Mouse (Mus musculus): ENCODE data around the gene Ceacam15.
"Not testable (repeated sequence)": the region's sequence is repeated elsewhere in the genome, so short reads cannot be mapped to it uniquely, and the experiment has no call there.

The Ceacam15 gene

DNA sequence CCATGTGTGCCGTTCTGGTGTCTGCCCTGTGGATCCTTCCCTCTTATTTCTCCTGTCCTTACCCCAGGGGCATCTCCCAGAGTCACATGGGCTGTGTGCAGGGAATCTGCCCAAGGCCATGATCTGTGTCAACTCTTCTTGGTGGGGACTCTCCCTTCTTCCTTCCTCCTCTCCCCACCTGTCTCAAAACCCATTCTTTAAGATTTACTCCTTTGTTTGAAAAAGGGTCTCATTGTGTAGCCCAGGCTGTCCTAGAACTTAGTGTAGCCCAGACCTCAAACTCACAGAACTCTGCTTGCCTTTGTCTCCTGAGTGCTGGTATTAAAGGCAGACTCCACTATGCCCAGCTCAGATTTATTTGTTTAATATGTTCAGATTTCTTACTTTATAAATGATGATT is at the start of gene Ceacam15:
TSS of gene Ceacam15 (minus strand) at position 101 of the 400 bp plus-strand sequence.
- no peak for DNase-seq (ENCODE audit: low spot score in 2 of 2)

DNA sequence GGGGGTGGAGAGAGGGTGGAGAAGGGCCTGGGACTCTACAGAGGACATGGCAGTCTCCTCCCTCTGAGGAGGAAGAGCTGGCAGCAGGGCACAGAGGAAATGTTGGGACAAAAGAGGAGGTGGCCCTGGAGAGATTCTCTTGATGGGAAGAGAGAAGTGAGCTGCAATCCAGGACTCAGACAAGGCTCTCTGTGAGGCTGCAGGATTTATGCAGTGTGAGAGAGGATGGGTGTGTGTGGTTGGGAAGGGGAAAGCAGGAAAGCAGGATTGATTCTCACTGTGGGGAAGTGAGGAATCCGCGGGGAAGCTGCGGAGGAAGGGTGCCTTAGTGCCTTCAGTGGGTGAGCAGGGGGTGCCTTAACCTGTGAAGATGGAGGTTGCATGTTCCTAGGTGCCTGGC is 47.0 kb upstream of the Ceacam15 start:
- DNase-seq (ENCODE audit: low spot score in 2 of 2): not testable (repeated sequence)

DNA sequence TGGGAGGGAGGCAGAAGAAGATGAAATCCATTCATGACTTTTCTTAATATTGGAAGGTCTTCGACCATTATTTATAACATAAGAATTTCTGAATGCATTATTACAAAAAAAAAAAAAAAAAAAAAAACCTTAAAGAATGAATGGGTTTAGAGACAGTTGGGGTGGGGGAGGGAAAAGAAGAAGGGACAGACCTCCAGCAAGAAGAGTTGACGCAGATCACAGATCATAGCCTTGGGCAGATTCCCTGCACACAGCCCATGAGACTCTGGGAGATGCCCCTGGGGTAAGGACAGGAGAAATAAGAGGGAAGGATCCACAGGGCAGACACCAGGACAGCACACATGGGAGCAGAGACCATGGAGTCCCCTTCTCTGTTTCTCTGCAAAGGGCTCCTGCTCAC is 46.1 kb upstream of the Ceacam15 start, which contains the start of gene Ceacam9:
TSS of gene Ceacam9 (plus strand) at position 301 of the 400 bp plus-strand sequence.
- no peak for DNase-seq (ENCODE audit: low spot score in 2 of 2)

DNA sequence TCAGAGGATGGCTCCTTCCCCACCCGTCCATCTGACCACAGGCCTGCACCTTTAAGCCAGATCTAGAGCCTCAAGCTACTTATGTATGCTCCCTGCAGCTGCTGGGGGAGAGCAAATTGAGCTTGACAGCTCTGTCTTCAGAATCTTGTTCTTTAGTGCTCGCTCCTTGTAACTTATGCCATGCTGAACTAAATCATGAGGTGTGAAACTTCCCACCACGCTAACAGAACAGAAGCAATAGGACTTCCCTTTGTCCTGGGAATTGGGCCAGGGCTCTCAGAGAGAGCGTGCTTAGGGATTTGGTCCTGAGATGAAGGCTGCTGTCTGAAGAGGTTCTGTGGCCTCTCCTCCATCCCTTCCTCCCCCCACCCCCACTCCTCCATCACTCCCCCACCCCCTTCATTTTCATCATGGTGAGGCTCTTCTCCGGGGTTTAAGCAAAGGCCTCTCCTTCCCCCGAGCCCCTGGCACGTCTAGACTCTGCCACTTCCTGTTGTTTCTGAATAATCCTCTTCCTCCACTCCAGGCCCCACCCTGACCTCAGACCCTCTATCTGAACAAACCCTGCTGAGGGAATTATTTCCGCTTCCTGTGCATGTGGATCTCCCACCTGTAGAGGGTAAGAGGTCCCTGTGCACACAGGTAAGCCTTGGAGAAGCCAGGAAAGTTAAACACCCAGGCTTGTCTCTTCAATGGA is 41.1 kb upstream of the Ceacam15 start:
- not testable (repeated sequence) for DNase-seq (ENCODE audit: low spot score in 2 of 2)

DNA sequence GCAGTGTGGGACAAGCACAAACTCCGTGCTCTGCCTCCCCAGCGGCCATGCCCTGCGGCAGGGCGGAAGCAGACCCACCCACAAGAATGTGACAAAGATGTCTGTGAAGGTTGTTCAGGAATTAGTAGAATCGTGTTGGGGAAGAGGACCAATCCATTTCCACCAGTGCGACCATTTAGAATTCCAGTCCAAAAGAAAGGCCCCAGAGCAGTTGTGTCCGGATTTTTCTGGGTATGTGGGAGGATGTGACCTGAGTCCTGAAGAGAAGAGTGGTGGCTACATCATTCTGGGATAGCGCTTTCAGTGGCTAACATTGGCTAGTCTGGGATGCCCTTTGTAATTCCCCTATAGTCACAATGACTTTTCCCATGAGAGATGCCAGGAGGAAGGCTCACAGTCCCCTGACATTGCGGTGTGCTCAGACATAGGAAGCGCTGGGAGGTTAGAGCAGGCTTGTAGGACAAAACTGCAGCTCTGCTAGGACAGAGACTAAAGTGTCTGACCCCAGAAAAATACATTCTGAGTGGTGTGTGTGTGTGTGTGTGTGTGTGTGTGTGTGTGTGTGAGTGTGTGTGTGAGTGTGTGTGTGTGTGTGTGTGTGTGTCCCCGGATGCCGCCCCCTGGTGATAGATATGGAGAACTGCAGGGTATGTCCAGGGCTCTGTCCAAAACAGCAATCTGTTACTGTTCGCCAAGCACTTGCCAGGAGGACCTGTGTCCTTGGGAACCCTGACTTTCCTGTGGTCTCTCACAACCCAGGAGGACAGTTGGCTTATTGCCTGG is 37.3 kb upstream of the Ceacam15 start:
- DNase-seq (ENCODE audit: low spot score in 2 of 2): no peak

DNA sequence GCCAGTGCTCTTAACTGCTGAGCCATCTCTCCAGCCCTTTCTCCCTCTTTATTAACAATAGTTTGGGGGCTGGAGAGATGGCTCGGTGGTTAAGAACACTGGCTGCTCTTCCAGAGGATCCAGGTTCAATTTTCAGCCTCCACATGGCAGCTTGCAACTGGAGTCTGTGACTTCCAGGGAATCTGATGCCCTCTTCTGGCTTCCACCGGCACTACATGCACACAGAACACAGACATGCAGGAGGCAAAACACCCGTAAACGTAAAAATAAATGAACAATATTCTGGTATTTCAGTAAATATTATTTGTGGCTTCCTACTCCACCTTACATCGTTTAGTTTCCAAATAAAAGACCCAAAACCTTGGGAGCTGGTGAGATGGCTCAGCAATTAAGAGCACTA is 35.1 kb upstream of the Ceacam15 start:
- DNase-seq (ENCODE audit: low spot score in 2 of 2): no peak

DNA sequence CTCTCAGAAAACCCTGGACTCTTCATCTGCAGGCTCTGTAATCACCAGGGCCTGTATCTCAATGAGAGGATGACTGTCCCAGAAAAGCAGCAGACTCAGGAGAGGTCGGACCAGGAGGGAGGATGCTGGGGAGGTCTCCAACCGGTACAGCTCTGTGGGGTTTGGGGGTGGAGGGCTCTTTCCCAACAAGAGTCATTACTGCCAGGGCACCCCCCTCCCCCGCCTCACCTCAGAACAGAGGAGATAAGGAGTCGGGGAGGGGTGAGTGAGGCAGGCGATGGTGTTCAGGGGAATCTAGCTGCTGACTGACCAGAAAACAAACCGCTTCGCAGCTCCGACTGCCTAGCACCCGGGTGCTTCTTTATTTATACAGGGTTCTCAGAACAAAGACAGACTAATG is 32.7 kb upstream of the Ceacam15 start:
- no peak for DNase-seq (ENCODE audit: low spot score in 2 of 2)

DNA sequence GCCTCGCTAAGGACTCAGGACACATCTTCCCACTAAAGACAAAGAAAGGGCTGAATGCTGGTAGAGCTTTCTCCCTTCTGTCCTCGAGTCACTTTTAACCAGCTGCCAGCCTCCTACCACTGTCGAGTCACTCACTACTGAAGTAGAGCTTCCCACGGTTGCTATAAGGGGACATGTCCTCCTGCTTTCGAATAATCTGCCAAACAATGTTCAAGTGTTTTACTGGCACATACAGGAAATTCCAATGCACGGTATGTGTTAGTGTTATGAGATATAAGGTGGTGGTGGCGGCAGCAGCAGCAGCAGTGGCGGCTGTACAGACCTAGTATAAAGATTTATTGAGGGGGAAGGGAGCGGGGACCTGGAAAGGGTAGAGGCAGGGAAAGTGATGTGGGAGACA is 30.9 kb upstream of the Ceacam15 start:
- no peak for DNase-seq (ENCODE audit: low spot score in 2 of 2)

DNA sequence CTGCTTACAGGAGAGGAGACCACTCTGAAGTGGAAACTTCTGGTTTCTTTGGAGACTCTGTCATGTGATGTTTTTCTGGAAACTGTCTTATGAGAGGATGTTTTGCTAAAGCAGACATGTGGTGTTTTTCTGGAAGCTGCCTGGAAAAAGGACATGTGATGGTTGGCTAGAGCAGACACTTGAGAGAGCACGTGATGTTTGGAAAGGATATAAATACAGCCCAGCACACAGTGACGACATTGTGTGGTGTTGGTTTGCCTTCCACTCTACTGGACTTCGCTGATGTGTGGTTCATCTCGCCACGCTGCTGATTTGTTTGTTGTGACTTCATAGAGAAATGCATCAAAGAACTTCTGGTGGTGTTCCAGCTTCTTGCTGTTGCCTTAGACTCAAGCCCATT is 25.1 kb upstream of the Ceacam15 start:
- DNase-seq (ENCODE audit: low spot score in 2 of 2): no peak

DNA sequence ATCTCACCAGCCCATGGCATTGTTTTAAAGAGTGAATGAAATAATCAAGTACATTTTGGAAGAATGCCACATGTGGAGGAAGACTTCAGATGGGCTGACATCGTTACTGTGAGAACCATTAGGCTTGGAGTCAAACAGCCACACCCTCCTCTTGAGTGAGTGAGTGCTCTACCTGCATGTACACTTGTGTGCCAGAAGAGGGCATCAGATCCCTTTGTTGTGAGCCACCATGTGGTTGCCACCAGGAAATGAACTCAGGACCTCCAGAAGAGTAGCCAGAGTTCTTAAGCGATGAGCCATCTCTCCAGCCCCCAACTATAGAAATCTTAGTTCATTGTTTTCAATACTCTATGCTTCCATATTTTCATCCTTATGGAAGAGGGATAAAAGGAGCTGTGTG is 23.5 kb upstream of the Ceacam15 start:
- DNase-seq (ENCODE audit: low spot score in 2 of 2): peak in 1 of 2 experiments; percentile 10

DNA sequence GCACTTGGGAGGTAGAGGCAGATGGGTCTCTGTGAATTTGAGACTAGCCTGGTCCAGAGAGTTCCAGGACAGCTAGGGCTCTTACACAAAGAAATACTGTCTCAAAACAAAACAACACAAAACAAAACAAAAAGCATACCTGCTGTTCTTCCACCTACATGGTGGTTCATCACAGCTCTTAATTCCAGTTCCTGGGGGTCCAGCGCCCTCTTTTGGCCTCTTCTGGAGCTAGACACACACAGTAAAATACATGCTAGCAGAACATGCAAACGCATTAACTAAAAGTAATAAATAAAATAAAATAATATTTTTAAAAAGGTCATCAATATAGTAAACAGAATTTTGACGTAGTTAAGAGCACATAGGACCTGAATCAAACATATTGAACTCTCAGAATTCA is 19.5 kb upstream of the Ceacam15 start:
- DNase-seq (ENCODE audit: low spot score in 2 of 2): peak; percentile 25 to 36

DNA sequence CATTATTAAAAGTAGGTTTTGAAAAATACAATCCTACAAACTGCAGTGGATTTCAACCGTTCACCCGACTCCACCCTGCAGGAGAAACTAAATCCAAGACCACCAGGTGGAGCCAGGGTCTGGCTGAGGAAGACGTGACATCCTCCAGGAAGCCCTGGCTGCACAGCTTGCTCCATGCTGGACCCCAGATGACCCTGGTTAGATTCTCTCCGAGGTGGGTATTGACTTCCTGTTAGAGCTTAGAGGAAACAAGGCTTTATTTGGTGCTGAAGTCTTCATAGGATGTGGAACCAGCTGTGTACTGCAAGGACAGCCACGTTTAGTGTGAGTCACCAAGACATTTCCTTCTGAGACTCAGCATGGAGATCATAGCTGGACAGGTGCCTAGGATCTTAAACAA is 13.7 kb upstream of the Ceacam15 start:
- no peak for DNase-seq (ENCODE audit: low spot score in 2 of 2)

DNA sequence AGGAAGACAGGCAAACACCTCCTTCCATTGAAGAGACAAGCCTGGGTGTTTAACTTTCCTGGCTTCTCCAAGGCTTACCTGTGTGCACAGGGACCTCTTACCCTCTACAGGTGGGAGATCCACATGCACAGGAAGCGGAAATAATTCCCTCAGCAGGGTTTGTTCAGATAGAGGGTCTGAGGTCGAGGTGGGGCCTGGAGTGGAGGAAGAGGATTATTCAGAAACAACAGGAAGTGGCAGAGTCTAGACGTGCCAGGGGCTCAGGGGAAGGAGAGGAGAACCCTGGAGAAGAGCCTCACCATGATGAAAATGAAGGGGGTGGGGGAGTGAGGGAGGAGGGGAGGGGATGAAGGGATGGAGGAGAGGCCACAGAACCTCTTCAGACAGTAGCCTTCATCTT is 4.7 kb upstream of the Ceacam15 start:
- peak in 1 of 2 experiments; percentile 23 for DNase-seq (ENCODE audit: low spot score in 2 of 2)

DNA sequence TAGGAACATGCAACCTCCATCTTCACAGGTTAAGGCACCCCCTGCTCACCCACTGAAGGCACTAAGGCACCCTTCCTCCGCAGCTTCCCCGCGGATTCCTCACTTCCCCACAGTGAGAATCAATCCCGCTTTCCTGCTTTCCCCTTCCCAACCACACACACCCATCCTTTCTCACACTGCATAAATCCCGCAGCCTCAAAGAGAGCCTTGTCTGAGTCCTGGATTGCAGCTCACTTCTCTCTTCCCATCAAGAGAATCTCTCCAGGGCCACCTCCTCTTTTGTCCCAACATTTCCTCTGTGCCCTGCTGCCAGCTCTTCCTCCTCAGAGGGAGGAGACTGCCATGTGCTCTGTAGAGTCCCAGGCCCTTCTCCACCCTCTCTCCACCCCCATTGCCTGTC is 806 bp downstream of the Ceacam15 start:
- not testable (repeated sequence) for DNase-seq (ENCODE audit: low spot score in 2 of 2)

DNA sequence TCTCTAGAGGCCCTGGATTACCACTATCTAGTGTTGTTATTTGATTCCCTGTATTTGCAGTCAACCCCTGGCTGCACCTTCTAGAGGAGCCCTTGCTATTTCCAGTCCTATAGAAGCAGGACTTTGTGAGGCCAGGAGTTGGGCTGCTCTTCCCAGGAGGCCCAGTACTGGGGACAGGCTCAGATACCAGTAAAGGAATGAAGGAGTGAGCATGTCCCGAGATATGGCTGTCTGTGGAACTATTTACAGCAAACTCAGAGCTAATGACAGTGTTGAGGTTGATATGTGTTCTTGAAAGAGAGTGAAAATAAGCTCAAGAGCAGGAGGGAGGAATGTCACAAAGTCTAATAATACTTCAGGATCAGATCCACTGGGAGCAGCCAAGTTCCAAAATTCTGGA is 1.7 kb downstream of the Ceacam15 start:
- DNase-seq (ENCODE audit: low spot score in 2 of 2): no peak

DNA sequence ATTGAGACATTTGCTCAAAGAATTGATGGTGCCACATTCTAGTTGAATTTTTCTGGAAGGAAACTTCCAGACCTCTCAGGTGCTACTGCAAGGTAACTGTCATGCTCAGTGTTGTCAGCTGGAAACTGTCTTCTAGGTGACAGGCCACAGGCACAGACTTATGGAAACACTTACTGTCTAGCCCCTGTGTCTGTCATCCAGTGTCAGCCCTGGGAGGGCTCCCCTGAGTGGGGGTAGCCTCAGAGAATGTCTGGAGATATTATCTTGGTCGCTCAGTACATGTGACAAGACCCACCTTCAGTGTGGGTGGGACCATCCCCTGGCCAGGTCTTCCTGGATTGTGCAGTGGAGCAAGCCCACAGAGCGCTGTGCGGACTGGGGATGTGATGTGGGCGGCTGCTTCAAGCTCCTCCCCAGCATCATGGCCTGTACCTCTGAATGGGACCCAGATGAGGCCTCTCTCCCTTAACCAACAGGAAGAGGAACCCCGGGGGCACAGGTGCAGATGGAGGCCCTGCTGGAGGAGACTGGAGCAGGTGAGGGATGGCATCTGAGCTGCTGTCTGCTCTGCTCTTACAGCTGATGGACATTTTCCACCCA is 7.1 kb downstream of the Ceacam15 start:
- not testable (repeated sequence) for DNase-seq (ENCODE audit: low spot score in 2 of 2)

DNA sequence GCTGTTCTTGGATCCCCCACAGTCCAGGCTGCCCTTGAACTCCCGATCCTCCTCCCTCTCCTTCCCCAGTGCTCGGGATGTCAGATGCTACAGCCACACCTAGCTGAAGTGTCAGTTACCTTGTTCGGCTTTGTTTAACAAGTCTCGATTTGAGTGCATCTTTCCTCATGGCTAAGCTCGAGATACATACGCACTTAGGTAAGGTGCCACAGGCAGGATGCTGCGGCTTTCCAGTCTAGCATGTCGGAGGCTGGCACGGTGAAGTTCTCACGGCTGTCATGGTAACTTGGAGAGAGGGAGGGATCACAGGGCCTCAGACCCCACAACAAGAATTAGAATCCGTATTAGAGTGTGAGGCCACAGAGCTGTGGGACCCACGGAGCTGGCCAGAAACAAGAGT is 31.2 kb downstream of the Ceacam15 start:
- DNase-seq (ENCODE audit: low spot score in 2 of 2): no peak

DNA sequence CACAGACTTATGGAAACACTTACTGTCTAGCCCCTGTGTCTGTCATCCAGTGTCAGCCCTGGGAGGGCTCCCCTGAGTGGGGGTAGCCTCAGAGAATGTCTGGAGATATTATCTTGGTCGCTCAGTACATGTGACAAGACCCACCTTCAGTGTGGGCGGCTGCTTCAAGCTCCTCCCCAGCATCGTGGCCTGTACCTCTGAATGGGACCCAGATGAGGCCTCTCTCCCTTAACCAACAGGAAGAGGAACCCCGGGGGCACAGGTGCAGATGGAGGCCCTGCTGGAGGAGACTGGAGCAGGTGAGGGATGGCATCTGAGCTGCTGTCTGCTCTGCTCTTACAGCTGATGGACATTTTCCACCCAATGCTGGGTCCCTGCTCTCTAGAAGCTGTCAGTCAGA is 32.4 kb downstream of the Ceacam15 start:
- not testable (repeated sequence) for DNase-seq (ENCODE audit: low spot score in 2 of 2)

DNA sequence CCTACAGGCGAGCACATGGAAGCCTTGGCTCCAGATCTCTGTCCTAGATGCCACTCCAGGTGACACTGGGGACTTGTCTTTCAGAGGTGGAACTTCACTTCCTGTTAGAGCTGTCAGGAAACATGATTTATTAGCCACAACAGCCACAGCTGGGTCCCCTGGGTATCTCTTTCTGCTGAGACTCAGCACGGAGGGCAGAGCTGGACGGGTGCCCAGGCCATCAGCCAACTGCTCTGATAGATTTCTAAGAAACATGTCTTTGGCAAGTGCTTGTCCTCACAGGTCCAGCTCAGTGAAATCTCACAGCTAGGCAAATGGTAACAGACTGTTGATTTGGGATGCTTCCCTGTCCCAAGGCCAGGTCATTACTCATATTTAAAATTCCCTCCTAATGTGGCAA is 36.5 kb downstream of the Ceacam15 start:
- DNase-seq (ENCODE audit: low spot score in 2 of 2): no peak

DNA sequence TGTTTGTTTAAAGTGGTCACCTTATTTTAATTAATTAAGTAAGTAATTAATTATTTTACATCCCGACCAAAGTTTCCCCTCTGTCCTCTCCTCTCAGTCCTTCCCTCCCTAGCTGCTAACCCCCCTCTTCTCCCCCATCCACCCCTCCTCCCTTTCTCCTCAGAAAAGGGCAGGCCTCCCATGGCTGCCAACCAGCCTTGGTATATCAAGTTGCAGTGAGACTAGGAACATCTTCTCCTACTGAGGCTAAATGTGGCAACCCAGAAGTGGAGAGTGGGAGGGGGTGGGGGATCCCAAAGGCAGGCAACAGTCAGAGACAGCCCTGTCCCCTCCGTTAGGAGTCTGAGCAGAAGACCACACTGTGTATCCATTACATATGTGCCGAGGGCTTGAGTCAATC is 40.4 kb downstream of the Ceacam15 start:
- no peak for DNase-seq (ENCODE audit: low spot score in 2 of 2)

DNA sequence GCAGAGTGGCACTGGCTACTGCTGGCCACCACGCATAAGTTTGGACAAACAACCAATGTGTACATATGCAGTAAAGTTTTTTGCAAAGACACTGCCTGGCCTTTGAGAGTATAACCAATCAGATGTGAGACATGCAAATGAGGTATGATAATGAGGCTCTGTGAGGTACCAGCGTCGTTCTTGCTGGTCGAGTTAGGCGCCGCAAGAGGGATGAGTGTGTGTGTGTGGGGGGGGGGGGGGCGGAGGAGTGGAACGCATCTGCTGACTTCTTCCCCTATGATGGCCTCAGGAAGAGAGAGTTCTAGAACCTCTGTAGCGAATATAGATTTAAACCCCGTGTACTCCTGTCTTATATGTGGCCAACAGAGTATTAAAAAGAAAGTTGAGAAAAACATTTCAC is 41.6 kb downstream of the Ceacam15 start:
- DNase-seq (ENCODE audit: low spot score in 2 of 2): not testable (repeated sequence)

DNA sequence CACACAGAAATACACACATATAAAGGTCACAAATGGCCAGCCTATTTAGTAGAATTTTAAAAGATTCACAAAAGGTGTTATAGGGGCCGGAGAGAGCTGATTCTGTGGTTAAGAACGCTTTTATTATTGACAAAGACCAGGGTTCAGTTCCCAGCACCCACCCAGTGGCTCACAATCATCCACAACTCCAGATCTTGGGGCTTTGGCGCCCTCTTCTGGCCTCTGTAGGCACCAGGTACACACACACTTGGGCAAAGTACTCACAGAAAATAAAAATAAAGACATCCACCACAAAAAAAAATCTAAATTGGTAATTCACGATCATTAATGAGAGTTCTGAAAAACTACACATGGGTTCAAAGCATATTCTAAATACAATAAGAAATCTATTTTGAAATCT is 43.6 kb downstream of the Ceacam15 start:
- no peak for DNase-seq (ENCODE audit: low spot score in 2 of 2)

DNA sequence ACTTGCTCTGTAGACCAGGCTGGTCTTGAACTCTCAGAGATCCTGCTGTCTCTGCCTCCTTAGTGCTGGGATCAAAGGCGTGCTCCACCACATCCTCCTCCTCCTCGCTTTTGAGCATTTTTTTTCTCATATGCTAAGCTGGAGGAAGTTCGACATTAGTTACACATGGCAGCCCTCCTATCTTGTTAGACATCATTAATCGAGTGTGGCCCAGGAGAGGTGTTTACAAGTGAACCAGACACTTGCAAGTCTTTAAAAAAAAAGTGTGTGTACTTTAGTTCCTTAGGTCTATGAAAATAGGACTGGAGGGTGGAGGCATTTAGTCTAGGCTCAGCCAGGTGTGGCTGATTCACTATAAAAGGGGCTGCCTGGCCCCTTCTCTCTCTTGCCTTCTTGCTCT is 44.5 kb downstream of the Ceacam15 start:
- DNase-seq (ENCODE audit: low spot score in 2 of 2): no peak
